Mouse (Mus musculus) midbrain, postnatal 0 days (tissue): ENCODE results near the gene Hs3st3a1. TPM values are rescaled to one million over a fixed set of nuclear protein-coding genes. Genes with fewer than 3 reads are reported as not detected.

ENCODE experiments used
- ATAC-seq: fragments of 200-750 bp; cut with Nextera tagmentation; 2 replicates; pipeline ENCODE4 v1.8.0; 2017; ENCODE audit warnings: moderate number of reproducible peaks, mild to moderate bottlenecking, moderate TSS enrichment, moderate library complexity; ENCODE audit not compliant: low FRiP score
- DNase-seq: peaks from one replicate; pipeline ENCODE4 v3.0.0-alpha.2; 2015; ENCODE audit warnings: low spot score
- H3K27ac ChIP-seq: fragments of 300-500 bp; sonication (generic); 2 replicates; pipeline ENCODE4 v1.5.1; 2014; ENCODE audit warnings: low read depth, mild to moderate bottlenecking, low read length, mixed read lengths
- H3K27me3 ChIP-seq: fragments of 300-500 bp; sonication (generic); 2 replicates; pipeline ENCODE4 v1.6.1; 2014; ENCODE audit warnings: low read length, control low read depth, mixed read lengths; ENCODE audit not compliant: insufficient read depth
- H3K36me3 ChIP-seq: fragments of 300-500 bp; sonication (generic); 2 replicates; pipeline ENCODE4 v1.6.1; 2014; ENCODE audit warnings: low read length, control low read depth, mixed read lengths; ENCODE audit not compliant: insufficient read depth
- H3K4me1 ChIP-seq: fragments of 300-500 bp; sonication (generic); 2 replicates; pipeline ENCODE4 v1.6.1; 2014; ENCODE audit warnings: mild to moderate bottlenecking, control low read depth, antibody characterized with exemption, low read length, mixed read lengths; ENCODE audit not compliant: insufficient read depth
- H3K4me2 ChIP-seq: fragments of 300-500 bp; sonication (generic); 2 replicates; pipeline ENCODE4 v1.6.1; 2014; ENCODE audit warnings: low read depth, mild to moderate bottlenecking, low read length, mixed read lengths; ENCODE audit not compliant: poor library complexity, severe bottlenecking
- H3K4me3 ChIP-seq: fragments of 300-500 bp; sonication (generic); 2 replicates; pipeline ENCODE4 v1.5.1; 2014; ENCODE audit warnings: low read depth, mild to moderate bottlenecking, low read length, moderate library complexity
- H3K9ac ChIP-seq: fragments of 300-500 bp; sonication (generic); replicated peaks from 2 replicates; pipeline ENCODE4 v1.6.1; 2014; ENCODE audit warnings: mild to moderate bottlenecking, low read length, moderate library complexity, mixed read lengths; ENCODE audit not compliant: poor library complexity, severe bottlenecking
- H3K9me3 ChIP-seq: fragments of 300-500 bp; sonication (generic); 2 replicates; pipeline ENCODE4 v1.6.1; 2016; ENCODE audit warnings: low read length, control low read depth
- CTCF ChIP-seq: IDR thresholded peaks from 2 replicates; pipeline ENCODE4 v1.5.1; 2016; ENCODE audit warnings: antibody characterized with exemption, mild to moderate bottlenecking
- WGBS: fragments of 180-500 bp; shearing (Covaris S2); extraction: QIAGEN DNeasy Blood & Tissue Kit; methylation state at CpG from one replicate; pipeline ENCODE4 v1.1.7; 2014; 5-methylcytosine and 5-hydroxymethylcytosine counted together
- polyA plus RNA-seq: library from polyadenylated mRNA; unstranded; fragments of >200 nt; fragmentation: Nextera tagmentation; extraction: Ambion mirVana; gene quantifications from 2 replicates; pipeline ENCODE4 v1.2.1, GENCODE M21; 2015
- total RNA-seq: library from RNA; depleted of rRNA; stranded (reverse); fragments of >200 nt; gene quantifications from 2 replicates; pipeline ENCODE4 v1.2.3, GENCODE M21; 2014

The Hs3st3a1 gene
- total and polyA plus RNA-seq, 2 experiments from 2014 or later: 0.58 to 6.6 TPM

- TF ChIP-seq CTCF: no peak
- H3K4me2 ChIP-seq: no peak overlapping the region
- WGBS: 95% methylated on average over 8 of the region's 8 CpGs
- H3K9ac ChIP-seq: no peak overlapping the region
- H3K36me3 ChIP-seq: no peaks in the 10 kb centered on the region
- no peak overlapping the region for H3K4me3 ChIP-seq
- H3K27me3 ChIP-seq: peaks cover 6% of the 10 kb centered on the region; the same call in 1 of the 2 replicates
- H3K27ac ChIP-seq: no peak overlapping the region
- no peaks in the 10 kb centered on the region for H3K9me3 ChIP-seq
- ATAC-seq (no peak), DNase-seq (no peak)
- H3K4me1 ChIP-seq: no peaks in the 10 kb centered on the region
These were observed 89.0 kb downstream of the Hs3st3a1 start for GRCm38 (mm10) chr11:64523993-64524570.

GRCm38 (mm10) chr11:64537230-64537629 lies 102.1 kb downstream of the Hs3st3a1 start:
- H3K4me2 ChIP-seq: no peak overlapping the region
- H3K9ac ChIP-seq: no peak overlapping the region
- no peaks in the 10 kb centered on the region for H3K36me3 ChIP-seq
- ATAC-seq (no peak), DNase-seq (no peak)
- no peak overlapping the region for H3K4me3 ChIP-seq
- no peak for TF ChIP-seq CTCF
- 92% methylated on average over 3 of the region's 3 CpGs for WGBS
- no peaks in the 10 kb centered on the region for H3K27me3 ChIP-seq
- no peaks in the 10 kb centered on the region for H3K9me3 ChIP-seq
- no peaks in the 10 kb centered on the region for H3K4me1 ChIP-seq
- no peak overlapping the region for H3K27ac ChIP-seq

- Histone ChIP-seq H3K9me3 (no peaks in the 10 kb centered on the region), H3K4me1 (no peaks in the 10 kb centered on the region), H3K36me3 (no peaks in the 10 kb centered on the region), H3K9ac (no peak overlapping the region), H3K27me3 (no peaks in the 10 kb centered on the region), H3K4me2 (no peak overlapping the region), H3K4me3 (no peak overlapping the region), H3K27ac (no peak overlapping the region)
- ATAC-seq (no peak), DNase-seq (no peak)
- TF ChIP-seq CTCF: no peak
- WGBS: 98% methylated on average over 9 of the region's 9 CpGs
These were observed 106.7 kb downstream of the Hs3st3a1 start for GRCm38 (mm10) chr11:64541866-64542265.

GRCm38 (mm10) chr11:64542335-64542734 lies 107.2 kb downstream of the Hs3st3a1 start:
- no peak overlapping the region for H3K9ac ChIP-seq
- H3K27ac ChIP-seq: no peak overlapping the region
- WGBS: 76% methylated on average over 6 of the region's 6 CpGs
- no peak for TF ChIP-seq CTCF
- ATAC-seq (no peak), DNase-seq (no peak)
- no peaks in the 10 kb centered on the region for H3K27me3 ChIP-seq
- H3K4me3 ChIP-seq: no peak overlapping the region
- no peaks in the 10 kb centered on the region for H3K4me1 ChIP-seq
- no peaks in the 10 kb centered on the region for H3K36me3 ChIP-seq
- no peak overlapping the region for H3K4me2 ChIP-seq
- no peaks in the 10 kb centered on the region for H3K9me3 ChIP-seq

- Histone ChIP-seq H3K4me3 (no peak overlapping the region), H3K9me3 (no peaks in the 10 kb centered on the region), H3K36me3 (no peaks in the 10 kb centered on the region), H3K4me1 (no peaks in the 10 kb centered on the region), H3K4me2 (no peak overlapping the region), H3K27me3 (no peaks in the 10 kb centered on the region), H3K9ac (no peak overlapping the region), H3K27ac (no peak overlapping the region)
- DNase-seq: no peak
- no peak for ATAC-seq
- TF ChIP-seq CTCF: no peak
- 76% methylated on average over 9 of the region's 9 CpGs for WGBS
These were observed 108.1 kb downstream of the Hs3st3a1 start for GRCm38 (mm10) chr11:64543181-64543641.

- Histone ChIP-seq H3K4me2 (no peak overlapping the region), H3K9me3 (no peaks in the 10 kb centered on the region), H3K9ac (no peak overlapping the region), H3K27ac (no peak overlapping the region), H3K27me3 (no peaks in the 10 kb centered on the region), H3K4me3 (no peak overlapping the region), H3K36me3 (no peaks in the 10 kb centered on the region), H3K4me1 (no peaks in the 10 kb centered on the region)
- no peak for TF ChIP-seq CTCF
- ATAC-seq (no peak), DNase-seq (peak; percentile 5)
- 67% methylated on average over 5 of the region's 5 CpGs for WGBS
These were observed 109.1 kb downstream of the Hs3st3a1 start for GRCm38 (mm10) chr11:64544236-64544635.
